Mouse (Mus musculus) thymus, postnatal 14 days (tissue): ENCODE results near the gene Plekhm1.
A peak's percentile ranks its signal among the peaks of the same experiment; 100 is the strongest.

ENCODE experiments used
- DNase-seq: peaks from one replicate; pipeline ENCODE4 v3.0.0; 2021

Plekhm1 gene

DNA sequence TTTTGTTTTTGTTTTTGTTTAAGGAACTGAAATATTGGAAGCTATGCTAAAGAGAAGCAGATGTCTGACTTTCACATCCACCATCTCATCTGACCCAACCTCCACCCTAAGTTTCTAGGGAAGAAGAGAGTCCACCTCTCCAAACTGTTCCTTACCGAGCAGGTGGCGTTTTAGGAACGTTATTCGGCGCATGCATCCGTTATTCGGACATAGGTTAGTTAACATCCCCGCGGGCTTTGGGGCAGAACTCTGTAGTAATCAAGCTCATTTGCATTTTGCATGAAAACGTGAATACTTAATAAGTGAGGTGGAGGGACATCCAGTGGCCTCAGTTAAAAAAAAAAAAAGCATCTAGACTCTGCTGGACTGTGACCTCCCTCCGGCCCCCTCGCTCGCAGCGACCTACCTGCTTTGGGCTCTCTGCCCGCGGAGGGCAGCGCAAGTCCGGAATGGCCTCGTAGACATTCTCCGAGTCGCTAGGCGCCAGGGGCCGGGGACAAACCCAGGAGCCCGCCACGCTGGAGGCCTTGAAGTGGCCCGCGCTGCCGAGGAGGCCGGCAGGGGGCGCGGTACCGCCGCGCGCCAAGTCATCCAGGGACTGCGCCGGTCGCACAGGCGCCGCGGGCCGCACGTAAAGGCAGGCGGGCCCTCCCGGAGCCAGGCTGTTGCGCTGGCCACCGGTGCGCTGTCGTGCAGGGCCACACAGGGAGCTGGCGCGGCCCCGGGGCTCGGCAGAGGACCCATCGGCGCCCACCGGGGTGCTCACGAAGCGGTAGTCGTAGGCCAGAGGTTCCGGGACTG is 52.4 kb downstream of the Plekhm1 start:
- peak; percentile 90 for DNase-seq

DNA sequence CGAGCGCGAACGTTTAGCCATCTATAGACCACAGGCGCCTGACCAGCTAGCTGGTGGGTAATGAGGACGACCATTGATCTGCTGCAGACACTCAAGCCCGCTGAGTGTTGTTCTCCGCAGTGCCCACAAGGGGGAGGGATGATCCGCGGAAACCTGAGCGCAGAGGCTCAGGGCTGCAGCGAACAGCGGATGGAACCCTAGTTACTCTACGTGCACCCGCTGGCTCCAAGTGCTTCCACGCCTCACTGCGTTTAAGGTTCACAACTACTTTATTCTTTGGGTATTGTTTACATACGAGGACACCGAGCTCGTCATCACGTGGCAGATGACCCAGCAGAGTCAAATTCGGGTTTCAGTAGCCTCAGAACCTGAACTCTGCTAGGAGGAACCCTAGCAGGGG is 53.4 kb downstream of the Plekhm1 start:
- peak; percentile 85 for DNase-seq

DNA sequence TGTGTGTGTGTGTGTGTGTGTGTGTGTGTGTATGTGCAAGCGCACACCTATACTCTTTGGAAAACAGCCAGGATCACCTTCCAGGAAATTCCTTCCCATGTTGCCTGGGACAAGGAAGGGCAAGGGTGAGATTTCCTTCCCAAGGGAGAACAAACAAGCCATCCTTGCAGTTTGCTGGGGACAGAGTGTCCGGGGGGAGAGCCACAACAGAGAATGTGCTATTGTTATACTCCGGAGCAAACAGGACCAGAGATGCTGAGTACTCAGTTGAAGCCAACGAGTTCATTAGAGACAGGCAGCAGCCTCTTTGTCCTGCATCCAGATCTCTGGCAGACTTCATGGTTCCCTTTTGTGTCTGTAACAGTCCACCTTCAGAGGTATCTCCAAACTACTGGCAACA is 54.2 kb downstream of the Plekhm1 start:
- no peak for DNase-seq

DNA sequence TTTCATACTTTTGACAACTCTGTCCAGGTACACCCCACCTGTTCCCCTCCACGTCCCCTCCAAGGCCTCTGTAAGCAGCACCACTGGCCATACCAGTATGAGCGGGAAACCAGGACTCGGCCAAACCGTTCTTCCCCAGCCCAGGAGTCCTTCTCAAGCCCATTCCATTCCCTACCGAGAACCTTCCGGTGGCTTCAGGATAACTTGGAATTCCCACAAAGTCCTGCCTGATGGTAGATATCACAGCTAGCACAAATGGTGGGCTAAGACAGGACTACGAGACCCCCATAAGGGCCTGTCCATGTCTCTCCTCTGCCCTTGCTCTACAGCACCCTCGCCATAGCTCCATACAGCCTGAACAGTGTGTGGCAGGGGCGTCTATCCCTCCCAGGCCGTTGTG is 54.8 kb downstream of the Plekhm1 start:
- DNase-seq, result no peak

DNA sequence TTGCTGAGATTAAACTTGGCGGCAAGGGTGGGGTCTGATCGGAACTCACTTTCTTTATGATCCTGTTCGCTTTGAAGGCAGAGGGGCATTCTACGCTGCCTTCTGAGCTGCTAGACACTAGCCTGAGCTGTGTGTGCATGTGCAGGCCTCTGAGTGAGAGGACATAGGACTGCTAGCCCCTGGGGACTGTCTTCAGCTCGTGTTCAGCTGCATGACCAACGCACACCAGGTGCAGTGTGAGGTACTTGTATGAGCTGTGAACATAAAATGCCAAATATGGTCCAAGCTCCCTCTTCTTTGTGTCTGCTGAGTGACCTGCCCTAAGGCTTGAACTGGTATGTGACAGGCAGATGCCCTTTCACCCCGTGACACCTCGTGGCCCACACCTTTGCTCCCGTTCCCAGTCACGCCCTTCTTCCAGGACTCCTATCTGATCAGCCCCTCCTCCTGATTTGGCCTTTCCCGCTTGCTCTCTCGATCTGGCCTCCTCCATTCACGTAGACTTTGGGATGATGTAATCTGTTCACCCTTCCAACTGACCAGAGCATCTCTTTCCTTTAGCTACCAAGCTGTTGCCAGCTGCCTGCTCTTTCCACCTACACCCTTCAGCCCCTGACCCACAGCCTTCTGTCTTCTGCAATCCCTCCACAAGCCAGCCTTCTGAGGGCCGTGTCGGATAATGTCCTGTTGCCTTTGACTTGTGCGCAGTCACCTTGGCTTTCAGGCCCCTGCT is 55.4 kb downstream of the Plekhm1 start:
- DNase-seq, result no peak

DNA sequence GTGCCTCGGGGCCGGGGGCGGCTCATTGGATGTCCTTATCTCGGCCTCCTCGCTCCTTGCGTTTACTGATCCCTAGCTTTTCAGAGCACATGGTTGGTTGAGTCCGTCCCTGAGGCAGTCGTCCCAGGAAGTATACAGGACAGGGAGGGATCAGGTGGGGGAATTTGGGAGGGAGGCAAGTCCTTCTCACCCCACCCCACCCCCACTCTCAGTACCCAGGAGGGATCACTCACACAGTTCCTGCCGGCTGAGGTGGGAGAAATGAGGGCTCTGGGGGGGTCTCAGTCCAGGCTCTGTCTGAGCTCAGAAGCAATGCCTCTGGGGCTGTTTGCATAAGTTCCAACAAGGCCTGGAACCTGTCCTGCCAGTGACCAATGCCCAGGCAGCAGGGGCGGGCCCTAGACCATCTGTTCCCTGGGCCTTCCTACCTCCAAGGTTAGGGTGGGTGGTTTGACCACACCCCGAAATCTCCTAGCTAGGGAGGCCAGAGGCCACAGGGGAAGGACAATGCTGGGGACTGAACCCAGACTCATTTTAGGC is 56.4 kb downstream of the Plekhm1 start:
- no peak for DNase-seq

DNA sequence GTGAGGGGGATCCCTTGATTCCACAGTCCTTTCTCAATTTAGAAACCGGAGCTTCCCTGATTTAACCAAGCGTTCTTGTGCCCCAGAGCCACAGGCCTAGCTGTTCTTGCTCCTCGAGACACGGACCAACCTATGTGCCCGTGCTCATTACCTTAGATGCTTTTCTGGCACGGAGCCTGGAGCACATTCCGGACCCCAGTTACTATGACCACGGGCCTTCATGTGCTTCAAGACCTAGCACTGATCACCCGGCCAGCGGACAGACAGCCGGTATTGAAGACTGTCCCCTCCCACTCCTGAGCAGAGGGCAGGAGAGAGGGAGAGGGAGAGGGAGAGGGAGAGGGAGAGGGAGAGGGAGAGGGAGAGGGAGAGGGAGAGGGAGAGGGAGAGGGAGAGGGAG is 57.2 kb downstream of the Plekhm1 start:
- no peak for DNase-seq

DNA sequence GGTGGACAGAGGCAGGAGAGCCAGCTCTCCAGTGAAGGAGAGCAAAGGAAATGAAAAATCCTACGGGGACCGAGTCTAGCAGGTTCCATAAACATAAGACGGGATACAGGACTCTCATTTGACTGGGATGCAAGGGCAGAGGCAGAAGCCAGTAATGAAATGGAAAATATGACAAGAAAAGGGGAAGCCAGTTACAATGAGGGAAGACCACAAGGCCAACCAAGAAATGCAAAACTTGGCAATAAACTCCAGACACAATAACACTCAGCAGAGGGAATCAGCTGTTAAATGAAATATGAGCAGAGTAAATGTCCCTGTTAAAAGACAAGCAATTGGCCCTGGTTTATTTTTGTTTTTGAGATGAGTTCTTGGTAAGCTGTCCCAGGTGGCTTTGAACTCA is 58.5 kb downstream of the Plekhm1 start:
- DNase-seq, result no peak

DNA sequence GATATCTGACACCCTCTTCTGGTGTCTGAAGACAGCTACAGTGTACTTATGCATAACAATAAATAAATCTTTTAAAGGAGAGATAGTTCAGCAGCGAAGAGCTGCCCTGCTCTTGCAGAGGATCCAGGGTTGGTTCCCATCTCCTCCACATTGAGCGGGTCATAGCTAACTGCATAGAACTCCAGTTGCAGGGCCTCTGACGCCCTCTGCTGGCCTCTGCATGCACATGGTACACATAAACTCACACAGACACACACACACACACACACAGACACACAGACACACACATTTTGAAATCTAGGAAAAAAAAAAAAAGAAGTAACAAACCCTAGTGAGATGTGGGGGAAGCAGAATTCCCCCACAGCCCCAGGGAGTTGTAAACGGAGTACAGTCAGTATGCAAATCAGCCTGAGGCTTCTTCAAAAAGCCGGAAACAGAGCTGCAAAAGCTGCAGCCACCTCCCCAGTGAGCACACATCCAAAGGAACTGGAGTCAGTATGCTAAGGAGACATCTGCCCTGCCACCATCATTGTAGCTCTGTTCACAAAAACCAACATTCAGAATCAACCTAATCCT is 60.2 kb downstream of the Plekhm1 start:
- DNase-seq, result no peak

DNA sequence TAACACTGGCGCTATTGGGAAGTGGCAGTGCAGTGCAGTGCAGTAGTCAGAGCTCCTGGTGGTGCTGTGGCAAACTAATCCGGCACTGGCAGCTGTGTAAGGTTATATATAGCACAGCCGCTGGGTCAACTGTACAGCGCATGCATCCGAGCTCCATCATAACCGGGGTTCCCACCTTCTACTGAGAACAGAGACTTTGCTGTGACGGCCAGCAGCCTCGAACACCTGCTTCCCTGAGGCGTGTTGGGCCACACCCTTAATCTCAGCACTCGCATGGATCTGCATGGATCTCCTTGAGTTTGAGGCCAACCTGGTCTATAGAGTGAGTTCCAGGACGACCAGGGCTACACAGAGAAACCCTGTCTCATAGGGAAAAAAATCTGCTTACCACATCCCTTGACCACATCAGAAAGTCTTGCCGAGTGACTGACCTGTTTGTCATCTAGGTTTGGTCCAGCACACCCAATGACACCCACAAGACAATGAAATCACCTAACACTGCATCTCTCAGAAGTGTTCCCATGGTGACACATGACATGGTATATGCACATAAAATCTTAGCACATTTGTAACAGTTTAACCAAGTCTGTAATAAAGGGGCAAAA is 61.7 kb downstream of the Plekhm1 start:
- DNase-seq, result no peak

DNA sequence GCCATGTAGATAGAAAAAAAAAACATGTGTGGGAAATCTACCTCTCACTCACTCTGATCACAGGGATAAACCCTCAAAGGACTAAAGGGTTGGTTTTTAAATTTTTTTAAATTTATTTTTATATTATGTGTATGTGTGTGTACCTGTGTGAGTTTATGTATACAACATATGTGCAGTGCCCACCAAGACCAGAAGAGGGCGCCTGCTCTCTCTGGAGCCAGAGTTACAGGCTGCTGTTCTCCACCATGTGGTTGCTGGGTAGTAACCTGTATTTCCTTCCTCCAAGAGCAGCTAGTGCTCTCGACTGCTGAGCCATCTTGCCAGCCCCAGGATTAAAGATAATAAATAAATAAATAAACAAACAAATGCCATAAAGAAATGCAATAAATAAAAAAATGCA is 62.8 kb downstream of the Plekhm1 start:
- DNase-seq, result no peak

DNA sequence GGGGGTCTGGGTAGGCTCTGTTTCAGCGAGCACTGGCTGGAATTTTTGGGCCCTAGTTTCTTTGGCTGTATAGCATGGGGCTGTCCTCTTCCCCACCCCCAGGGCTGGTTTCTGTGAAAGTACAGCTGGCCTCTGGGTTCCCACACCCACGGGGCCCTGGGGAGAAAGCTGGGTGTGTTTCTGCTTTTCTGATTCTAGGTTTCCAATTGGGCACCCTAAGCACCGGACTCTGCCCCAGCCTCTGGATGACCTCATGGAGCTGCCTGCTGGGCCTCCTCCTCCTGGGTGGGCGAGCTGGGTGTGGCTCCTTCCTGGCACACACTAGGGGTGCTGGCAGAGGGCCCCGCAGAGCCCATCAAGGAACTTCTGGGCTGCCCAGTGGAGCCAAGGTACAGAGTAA is 65.8 kb downstream of the Plekhm1 start:
- DNase-seq, result no peak

DNA sequence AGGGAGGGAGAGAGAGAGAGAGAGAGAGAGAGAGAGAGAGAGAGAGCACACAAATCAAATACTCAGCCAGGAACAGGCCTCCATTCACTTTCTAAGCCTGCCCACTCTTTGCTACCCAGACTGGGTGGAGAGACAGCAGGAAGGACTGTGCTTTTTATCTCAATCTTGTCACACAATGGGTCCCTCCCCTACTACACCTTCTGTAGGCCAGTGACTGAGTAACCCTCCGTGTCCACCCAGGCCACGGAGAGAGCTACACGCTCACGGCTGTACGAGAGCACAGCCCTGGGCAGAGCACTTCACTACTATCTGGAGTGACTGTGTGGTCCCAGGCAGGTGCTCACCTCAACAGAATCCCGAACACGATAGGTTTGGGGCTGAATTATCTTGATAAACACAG is 66.3 kb downstream of the Plekhm1 start:
- DNase-seq, result no peak

DNA sequence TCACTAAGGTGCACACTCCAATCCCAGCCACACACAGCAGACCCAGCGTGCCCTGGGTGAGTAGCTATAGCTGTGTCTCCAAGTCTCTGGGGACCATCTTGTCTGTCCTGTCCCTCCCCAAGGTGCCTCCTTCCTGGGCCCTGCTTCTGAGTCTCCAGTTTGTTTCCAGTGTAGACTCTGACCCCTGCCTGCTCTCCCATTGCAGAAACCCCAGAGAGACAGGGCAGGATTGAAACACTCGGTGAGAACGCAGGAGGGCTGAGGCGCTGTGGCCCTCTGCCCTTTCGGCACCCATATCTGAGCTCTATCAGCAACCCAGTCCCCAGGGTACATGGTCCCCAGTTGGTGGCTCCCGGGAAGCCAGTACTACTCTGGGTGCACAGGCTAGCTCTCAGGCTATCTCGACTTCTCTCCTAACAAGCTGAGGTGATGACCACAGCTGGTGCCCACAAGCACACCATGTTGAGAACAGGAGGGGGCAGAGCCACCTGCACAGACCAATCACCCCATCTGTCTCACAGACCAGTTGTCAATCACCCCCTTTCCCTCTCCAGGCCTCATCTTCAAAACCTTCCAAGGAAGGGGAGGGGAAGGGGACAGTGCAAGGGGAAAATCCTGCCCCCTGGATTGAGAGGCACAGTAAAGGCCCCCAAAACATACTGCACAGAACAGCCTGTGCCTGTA is 66.9 kb downstream of the Plekhm1 start:
- no peak for DNase-seq

DNA sequence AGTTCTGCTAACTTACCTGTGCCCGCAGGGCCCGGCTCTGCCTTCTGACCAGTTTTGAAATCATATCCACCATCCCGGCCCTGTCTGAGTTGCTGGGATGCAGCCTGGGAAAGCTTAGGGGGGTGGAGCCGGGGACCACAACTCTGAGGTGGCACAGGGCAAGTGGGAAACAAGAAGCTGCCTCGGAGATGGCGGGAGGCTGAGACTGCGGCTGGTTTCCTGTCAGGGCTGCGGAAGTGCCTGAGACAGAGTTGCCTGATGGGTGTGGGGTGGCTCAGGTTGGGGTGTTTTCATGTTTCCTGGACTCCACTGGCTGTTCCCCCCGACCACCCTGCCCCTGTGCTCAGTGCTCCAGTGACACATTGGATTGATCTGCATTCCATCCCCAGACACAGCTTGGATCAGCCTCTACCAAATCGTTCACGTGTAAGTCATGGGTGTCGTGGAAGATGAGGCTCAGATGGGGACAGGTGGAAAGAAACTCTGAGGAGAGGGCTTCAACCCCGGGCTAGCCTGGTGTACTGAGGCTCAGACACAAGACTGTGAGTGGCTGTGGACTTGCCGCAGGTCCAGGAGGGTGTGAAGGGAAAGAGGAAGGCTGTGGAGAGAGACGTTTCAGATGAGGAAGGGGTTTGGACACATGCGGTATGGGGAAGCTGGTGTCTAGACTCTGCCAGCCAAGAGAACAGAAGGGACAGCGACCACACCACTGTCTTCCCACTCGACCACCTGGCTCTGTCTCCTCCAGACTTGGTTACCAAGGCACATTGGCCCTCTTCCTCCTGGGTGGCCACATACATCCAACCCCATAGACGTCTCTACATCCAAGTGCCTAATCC is 67.8 kb downstream of the Plekhm1 start:
- DNase-seq, result peak; percentile 83

DNA sequence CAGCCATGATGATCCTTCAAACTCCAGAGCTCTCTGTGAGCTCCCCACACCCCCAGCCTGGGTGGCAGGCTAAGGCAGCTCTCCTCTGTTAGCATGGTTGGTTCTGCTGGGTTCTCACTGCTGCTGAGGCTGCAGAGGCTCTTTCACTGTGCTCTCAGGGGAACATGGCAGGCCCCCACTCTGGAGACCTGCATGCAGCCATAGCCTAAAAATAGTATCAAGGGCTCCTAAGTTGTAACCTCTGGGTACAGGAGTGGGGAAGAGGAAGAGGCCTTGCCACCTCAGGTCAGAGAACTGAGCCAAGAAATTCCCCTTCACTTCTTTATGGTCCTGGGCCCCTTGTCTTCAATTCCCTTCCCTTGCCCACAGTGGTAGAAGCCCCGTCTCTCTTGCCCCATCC is 68.6 kb downstream of the Plekhm1 start:
- peak; percentile 31 for DNase-seq

DNA sequence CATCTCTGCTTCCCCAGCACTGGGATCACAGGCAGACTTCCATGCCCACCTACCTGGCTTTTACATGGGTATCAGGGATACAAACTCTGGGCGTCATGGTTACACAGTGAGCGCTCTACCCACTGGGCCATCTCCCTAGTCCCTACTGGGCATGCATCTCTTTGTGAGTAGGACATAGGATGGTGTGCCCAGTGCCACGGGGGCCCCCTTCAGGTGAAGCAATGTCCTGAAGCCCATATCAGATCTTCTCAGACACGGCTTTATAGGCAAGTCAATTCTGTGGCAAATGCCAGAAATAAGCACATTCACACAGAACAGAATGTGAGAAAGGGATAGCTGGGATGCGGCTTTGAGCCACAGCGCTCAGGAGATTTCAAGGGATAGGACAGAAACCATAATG is 69.4 kb downstream of the Plekhm1 start:
- peak; percentile 46 for DNase-seq

DNA sequence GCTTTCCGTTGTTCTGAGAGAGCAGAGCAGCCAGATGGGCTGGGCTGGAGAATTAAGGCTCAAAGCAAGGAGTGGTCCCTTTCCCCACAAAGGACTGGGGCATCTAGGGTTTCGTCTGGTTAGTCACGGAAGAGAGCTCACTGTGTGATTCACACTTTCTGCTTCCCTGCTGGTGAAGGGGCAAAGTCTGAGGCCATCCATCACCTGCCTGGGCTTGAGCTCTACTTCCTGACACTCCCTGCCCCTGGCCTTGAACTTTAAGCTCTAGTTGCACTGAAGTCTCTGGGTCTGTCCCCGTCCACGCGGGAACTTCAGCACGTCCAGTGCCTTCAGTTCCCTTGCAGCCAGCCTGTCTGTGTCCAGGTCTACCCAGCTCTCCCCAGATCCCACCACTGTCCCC is 71.8 kb downstream of the Plekhm1 start:
- DNase-seq, result no peak

DNA sequence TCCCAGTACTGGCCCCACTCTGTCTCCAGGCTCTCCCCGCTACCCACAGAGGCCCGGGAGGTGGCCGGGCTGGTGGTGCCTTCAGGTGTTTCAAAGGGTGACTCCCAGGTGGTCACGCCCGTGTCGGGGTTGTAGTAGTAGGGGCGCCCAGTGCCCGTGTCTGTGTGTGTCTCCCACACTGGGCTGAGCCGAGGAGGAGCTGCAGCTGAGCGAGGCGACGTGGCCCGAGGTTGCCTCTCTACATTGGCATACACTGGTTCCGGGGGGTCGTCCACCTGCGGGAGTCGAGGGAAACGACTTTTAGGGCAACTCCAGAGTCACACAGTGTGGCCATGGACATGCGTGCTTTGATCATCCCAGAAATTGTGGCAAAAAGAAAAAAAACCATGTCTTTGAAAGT is 72.4 kb downstream of the Plekhm1 start:
- DNase-seq, result no peak

DNA sequence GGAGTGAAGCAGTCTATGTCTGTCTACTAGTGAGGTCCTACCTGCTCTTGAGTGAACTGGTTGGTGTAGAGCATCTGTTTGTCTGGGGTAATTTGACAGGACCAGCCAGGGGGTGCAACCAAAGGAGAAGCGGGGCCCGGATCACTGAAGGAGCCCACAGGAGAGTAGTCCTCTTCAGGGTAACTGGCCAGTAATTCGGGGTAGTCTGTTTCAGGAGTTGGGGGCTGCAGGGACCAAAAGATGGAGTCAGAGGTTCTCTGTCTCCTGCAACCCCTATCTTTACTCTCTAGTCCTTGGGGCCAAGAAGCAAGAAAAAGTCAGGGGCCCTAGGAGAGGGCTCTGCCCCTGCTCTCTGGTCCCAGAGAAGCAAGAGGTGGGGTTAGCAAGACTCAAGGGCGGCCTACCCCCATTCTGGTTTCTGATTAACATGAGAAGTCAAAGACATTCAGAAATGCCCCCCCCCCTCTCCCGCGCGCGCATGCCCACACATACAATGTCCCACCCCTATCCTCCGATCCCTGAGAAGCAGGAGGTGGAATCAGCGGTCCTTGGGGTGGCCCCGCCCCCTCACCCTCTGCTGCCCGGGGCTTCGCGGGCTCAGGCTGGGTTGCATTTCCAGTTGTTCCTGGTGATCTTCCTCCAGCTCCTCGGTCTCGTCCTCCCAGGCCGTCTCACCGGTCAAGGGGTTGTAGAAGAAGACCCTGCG is 72.9 kb downstream of the Plekhm1 start:
- no peak for DNase-seq

DNA sequence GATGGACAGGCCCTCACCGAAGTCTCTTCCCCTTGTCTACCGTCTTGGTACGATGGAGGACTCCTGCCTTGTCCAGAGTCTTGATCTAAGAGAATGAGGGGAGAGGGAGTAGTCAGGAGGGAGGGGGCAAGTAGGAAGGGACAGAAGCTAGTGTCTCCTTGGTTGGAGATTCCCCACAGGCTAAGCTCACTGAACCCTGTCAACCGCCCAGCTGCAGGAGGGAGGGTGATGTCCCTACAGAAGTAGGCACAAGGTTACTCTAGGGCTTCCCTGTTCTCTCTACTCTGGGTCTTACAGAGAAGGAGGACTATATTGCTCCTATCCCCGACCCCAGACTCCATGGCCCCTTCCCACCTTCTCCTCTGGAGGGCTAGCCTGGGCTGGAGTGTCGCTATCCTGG is 73.8 kb downstream of the Plekhm1 start:
- DNase-seq, result no peak
